Mouse (Mus musculus): ENCODE data around the gene Spdl1. TPM values are rescaled to one million over a fixed set of nuclear protein-coding genes. Genes with fewer than 3 reads are reported as not detected.

The Spdl1 gene
- polyA plus RNA-seq, 2 experiments: 12.6 to 15.5 TPM

GRCm38 (mm10) chr11:34763739-34764361, 69.6 kb downstream of the Spdl1 start:
- Histone ChIP-seq H3K9me3 (ENCODE audit: control insufficient read depth, low read length) (no peaks in the 10 kb centered on the region), H3K9ac (replicated peaks) (no peak overlapping the region), H3K4me3 (ENCODE audit: insufficient read depth in 1 of 2, low read depth in 2 of 2, low read length in 2 of 2) (no peak overlapping the region), H3K4me2 (ENCODE audit: low read depth) (no peak overlapping the region), H3K36me3 (replicated peaks; ENCODE audit: control insufficient read depth, insufficient read depth, low read depth) (no peaks in the 10 kb centered on the region), H3K27ac (no peak overlapping the region), H3K4me1 (replicated peaks; ENCODE audit: control insufficient read depth in 2 of 2, insufficient read depth in 2 of 2, low read length in 1 of 2) (no peaks in the 10 kb centered on the region), H3K27me3 (ENCODE audit: control insufficient read depth, insufficient read depth, low read length) (no peaks in the 10 kb centered on the region)
- TF ChIP-seq CTCF (IDR thresholded peaks at IDR 0.05; ENCODE audit: low read depth): no peak
- no peak for DNase-seq (ENCODE audit: low read depth in 3 of 3, low spot score in 3 of 3)
- WGBS (ENCODE audit: insufficient replicate concordance): 49% methylated on average over 5 of the region's 5 CpGs
- no peak for ATAC-seq (ENCODE audit: insufficient read depth)

GRCm38 (mm10) chr11:34762570-34763127, 70.8 kb downstream of the Spdl1 start:
- TF ChIP-seq CTCF (IDR thresholded peaks at IDR 0.05; ENCODE audit: low read depth) (no peak), EP300 (IDR thresholded peaks at IDR 0.05; ENCODE audit: low read depth) (no peak)
- no peak overlapping the region for H3K4me2 ChIP-seq (ENCODE audit: low read depth)
- no peaks in the 10 kb centered on the region for H3K27me3 ChIP-seq (ENCODE audit: control insufficient read depth, insufficient read depth, low read length)
- H3K4me3 ChIP-seq (ENCODE audit: insufficient read depth in 1 of 2, low read depth in 2 of 2, low read length in 2 of 2): no peak overlapping the region
- no peak overlapping the region for H3K9ac ChIP-seq (replicated peaks)
- H3K9me3 ChIP-seq (ENCODE audit: control insufficient read depth, low read length): no peaks in the 10 kb centered on the region
- WGBS (ENCODE audit: insufficient replicate concordance): 76% methylated on average over 5 of the region's 5 CpGs
- H3K27ac ChIP-seq: no peak overlapping the region
- H3K36me3 ChIP-seq (replicated peaks; ENCODE audit: control insufficient read depth, insufficient read depth, low read depth): no peaks in the 10 kb centered on the region
- no peak for ATAC-seq (ENCODE audit: insufficient read depth)
- DNase-seq (ENCODE audit: low read depth in 3 of 3, low spot score in 3 of 3): no peak
- no peaks in the 10 kb centered on the region for H3K4me1 ChIP-seq (replicated peaks; ENCODE audit: control insufficient read depth in 2 of 2, insufficient read depth in 2 of 2, low read length in 1 of 2)

DNA sequence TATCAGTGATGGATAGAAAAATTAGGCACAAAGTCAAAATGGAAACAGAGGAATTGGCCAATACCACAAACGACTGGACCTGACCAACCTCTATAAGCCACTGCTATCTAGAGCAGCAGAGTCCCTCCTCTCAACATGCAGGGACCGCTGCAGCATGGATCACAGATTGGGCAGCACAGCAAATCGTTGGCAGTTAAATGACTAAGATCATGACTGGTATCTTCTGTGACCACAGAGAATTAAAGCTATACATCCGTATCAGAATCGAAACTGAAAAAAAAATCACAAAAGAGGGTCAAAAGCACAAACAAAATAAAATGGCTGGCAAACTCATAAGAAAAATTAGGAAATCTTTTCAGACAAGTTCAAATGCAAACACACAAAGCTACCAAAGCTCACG, 71.3 kb downstream of the Spdl1 start:
- H3K4me3 ChIP-seq (ENCODE audit: insufficient read depth in 1 of 2, low read depth in 2 of 2, low read length in 2 of 2): no peak overlapping the region
- no peak overlapping the region for H3K9ac ChIP-seq (replicated peaks)
- no peaks in the 10 kb centered on the region for H3K36me3 ChIP-seq (replicated peaks; ENCODE audit: control insufficient read depth, insufficient read depth, low read depth)
- no peak overlapping the region for H3K27ac ChIP-seq
- WGBS (ENCODE audit: insufficient replicate concordance): 55% methylated on average over 6 of the region's 6 CpGs
- TF ChIP-seq EP300 (IDR thresholded peaks at IDR 0.05; ENCODE audit: low read depth) (no peak), CTCF (IDR thresholded peaks at IDR 0.05; ENCODE audit: low read depth) (no peak)
- H3K4me2 ChIP-seq (ENCODE audit: low read depth): no peak overlapping the region
- H3K9me3 ChIP-seq (ENCODE audit: control insufficient read depth, low read length): no peaks in the 10 kb centered on the region
- no peaks in the 10 kb centered on the region for H3K27me3 ChIP-seq (ENCODE audit: control insufficient read depth, insufficient read depth, low read length)
- no peaks in the 10 kb centered on the region for H3K4me1 ChIP-seq (replicated peaks; ENCODE audit: control insufficient read depth in 2 of 2, insufficient read depth in 2 of 2, low read length in 1 of 2)
- ATAC-seq (ENCODE audit: insufficient read depth) (no peak), DNase-seq (ENCODE audit: low read depth in 3 of 3, low spot score in 3 of 3) (no peak)

GRCm38 (mm10) chr11:34759582-34759981, 73.9 kb downstream of the Spdl1 start:
- WGBS (ENCODE audit: insufficient replicate concordance): 60% methylated on average over 4 of the region's 4 CpGs
- Histone ChIP-seq H3K27me3 (ENCODE audit: control insufficient read depth, insufficient read depth, low read length) (no peaks in the 10 kb centered on the region), H3K36me3 (replicated peaks; ENCODE audit: control insufficient read depth, insufficient read depth, low read depth) (no peaks in the 10 kb centered on the region), H3K9me3 (ENCODE audit: control insufficient read depth, low read length) (no peaks in the 10 kb centered on the region), H3K9ac (replicated peaks) (no peak overlapping the region), H3K4me1 (replicated peaks; ENCODE audit: control insufficient read depth in 2 of 2, insufficient read depth in 2 of 2, low read length in 1 of 2) (no peaks in the 10 kb centered on the region), H3K4me2 (ENCODE audit: low read depth) (no peak overlapping the region), H3K4me3 (ENCODE audit: insufficient read depth in 1 of 2, low read depth in 2 of 2, low read length in 2 of 2) (no peak overlapping the region), H3K27ac (no peak overlapping the region)
- ATAC-seq (ENCODE audit: insufficient read depth): no peak
- DNase-seq (ENCODE audit: low read depth in 3 of 3, low spot score in 3 of 3): no peak
- TF ChIP-seq EP300 (IDR thresholded peaks at IDR 0.05; ENCODE audit: low read depth) (no peak), CTCF (IDR thresholded peaks at IDR 0.05; ENCODE audit: low read depth) (no peak)

Other genes starting within 250 kb of the Spdl1 start
- gene Dock2, start 49.7 kb downstream of the Spdl1 start, polyA plus RNA-seq (2012; rRNA removed): 1.4 and 2.1 TPM in 2 replicates
- 2.6 and 2.8 TPM in 2 replicates for gene Dock2, start 49.7 kb downstream of the Spdl1 start, polyA plus RNA-seq (2014; fragmentation: Nextera tagmentation; extraction: Ambion mirVana)